Mouse (Mus musculus): Measurements from ENCODE around the gene Tbx21.

The Tbx21 gene

DNA sequence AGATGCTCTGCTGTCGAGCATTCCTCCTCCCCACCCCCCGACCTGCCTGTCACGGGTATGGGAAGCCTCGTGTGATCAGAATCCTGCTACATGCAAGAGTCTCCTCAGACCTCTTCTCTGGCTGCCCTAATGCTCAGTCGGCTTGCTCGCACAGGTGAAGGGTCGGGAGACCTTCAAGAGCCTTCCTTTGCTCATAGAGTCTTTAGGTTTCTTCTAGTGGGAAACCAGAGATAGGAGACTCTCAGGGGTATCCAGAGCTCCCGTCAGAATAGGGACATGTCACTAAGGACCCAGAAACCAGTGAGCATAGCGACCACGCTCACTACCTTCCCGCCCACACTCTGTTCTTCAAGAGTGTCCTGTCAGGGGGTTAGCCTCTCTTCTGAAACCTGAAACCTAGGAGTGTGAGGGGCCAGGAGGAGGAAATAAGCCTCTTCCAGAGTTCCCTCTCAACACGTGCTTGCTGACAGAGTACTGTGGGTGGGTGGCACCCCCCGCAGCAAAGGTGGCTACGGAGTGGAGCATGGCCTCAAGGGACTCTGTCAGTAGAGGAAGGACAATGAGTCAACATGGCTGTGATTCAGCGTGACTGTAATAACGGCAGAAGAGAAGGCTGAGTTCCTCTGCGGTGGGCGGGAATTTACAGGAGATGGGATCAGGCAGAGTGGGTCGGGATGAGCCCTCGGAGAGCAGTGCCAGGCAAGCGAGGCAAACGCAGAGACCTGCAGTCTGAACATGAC, 31.6 kb downstream of the Tbx21 start:
- DNase-seq (ENCODE audit: low read depth, low spot score): no peak

- no peak for DNase-seq (ENCODE audit: low read depth, low spot score)
Observed at GRCm38 (mm10) chr11:97082977-97083376, 32.2 kb downstream of the Tbx21 start.

GRCm38 (mm10) chr11:97080291-97080690, 34.8 kb downstream of the Tbx21 start:
- DNase-seq (ENCODE audit: low read depth, low spot score): no peak

DNA sequence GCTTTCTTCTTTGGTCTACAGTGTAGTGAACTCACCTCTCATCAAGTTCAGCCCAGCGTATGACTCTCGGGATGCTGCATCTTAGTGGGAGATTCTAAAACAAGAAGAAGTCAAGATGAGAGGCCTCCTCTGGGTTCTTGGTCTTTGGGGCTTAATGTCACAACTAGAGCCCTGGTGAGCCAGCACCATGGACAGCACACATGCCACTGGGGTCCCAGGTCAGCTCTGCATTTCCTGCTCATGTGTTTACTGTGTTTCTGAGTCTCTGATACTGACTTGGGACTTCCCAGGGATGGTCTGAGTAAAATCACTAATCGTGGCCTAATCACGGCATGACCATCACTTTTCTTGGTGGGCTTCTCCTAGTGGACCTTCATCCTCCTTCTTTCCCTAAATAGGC, 36.4 kb downstream of the Tbx21 start:
- DNase-seq (ENCODE audit: low read depth, low spot score): no peak

GRCm38 (mm10) chr11:97074235-97074634, 40.9 kb downstream of the Tbx21 start:
- DNase-seq (ENCODE audit: low read depth, low spot score): no peak

DNA sequence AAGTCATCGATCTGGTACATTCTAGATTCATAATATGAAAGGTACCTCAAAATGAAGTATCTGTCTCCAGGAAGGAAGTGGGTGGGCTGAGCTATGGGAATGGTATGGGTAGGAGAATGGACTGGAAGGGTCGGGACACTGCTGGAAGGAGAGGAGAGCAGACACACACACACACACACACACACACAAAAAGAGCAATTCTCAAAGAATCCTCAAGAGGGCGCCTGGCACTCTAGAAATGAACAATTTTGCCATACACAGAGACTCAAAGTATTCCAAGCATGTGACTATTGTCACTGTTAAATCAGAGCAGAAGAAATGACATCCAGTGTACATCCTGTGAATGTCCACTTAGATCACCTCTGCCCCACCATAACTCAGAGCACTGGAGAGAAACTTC, 42.6 kb downstream of the Tbx21 start:
- no peak for DNase-seq (ENCODE audit: low read depth, low spot score)

- no peak for DNase-seq (ENCODE audit: low read depth, low spot score)
Observed at GRCm38 (mm10) chr11:97071129-97071528, 44.0 kb downstream of the Tbx21 start.

DNA sequence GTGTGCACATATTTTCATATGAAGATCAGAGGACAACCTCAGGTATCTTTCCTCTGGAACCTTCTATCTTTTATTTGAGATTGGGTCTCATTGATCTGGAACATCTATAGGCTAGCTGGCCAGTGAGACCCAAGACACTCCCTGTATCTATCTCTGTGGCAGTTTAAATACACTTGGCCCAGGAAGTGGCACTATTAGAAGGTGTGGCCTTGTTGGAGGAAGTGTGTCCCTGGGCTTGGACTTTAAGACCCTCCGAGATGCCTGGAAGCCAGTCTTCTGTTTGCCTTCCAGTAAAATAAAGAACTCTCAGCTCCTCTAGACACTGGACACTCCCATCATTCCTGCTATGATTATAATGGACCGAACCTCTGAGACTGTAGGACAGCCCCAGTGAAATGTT, 45.4 kb downstream of the Tbx21 start:
- no peak for DNase-seq (ENCODE audit: low read depth, low spot score)

- no peak for DNase-seq (ENCODE audit: low read depth, low spot score)
Observed at GRCm38 (mm10) chr11:97069333-97069732, 45.8 kb downstream of the Tbx21 start.

GRCm38 (mm10) chr11:97066656-97067360, 48.3 kb downstream of the Tbx21 start:
- DNase-seq (ENCODE audit: low read depth, low spot score): peak; percentile 89

GRCm38 (mm10) chr11:97065538-97066295, 49.4 kb downstream of the Tbx21 start:
- no peak for DNase-seq (ENCODE audit: low read depth, low spot score)

- no peak for DNase-seq (ENCODE audit: low read depth, low spot score)
Observed at GRCm38 (mm10) chr11:97063921-97064295, 51.2 kb downstream of the Tbx21 start.

- no peak for DNase-seq (ENCODE audit: low read depth, low spot score)
Observed at GRCm38 (mm10) chr11:97063274-97063920, 51.7 kb downstream of the Tbx21 start.

DNA sequence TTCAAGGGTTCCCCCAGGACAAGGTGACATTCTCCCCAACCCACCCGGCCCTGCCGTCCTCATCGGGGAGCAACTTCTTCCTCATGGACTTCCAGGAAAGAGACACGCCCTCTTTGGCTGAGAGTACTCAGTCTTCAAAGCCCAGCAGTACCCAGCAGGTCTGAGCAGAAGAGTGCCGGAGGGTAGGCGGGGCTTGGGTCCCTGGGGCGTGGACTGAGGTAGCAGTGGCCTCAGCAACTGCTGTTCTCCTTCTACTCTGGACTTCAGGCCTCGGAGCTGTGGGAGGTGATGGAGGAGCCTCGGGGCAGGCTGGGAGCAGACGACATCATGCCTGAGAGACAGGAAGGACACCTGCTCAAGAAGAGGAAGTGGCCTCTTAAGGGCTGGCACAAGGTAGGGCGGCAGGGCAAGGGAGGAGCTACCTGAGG, 62.9 kb downstream of the Tbx21 start:
- DNase-seq (ENCODE audit: low read depth, low spot score): no peak

GRCm38 (mm10) chr11:97050944-97051586, 64.1 kb downstream of the Tbx21 start:
- no peak for DNase-seq (ENCODE audit: low read depth, low spot score)

DNA sequence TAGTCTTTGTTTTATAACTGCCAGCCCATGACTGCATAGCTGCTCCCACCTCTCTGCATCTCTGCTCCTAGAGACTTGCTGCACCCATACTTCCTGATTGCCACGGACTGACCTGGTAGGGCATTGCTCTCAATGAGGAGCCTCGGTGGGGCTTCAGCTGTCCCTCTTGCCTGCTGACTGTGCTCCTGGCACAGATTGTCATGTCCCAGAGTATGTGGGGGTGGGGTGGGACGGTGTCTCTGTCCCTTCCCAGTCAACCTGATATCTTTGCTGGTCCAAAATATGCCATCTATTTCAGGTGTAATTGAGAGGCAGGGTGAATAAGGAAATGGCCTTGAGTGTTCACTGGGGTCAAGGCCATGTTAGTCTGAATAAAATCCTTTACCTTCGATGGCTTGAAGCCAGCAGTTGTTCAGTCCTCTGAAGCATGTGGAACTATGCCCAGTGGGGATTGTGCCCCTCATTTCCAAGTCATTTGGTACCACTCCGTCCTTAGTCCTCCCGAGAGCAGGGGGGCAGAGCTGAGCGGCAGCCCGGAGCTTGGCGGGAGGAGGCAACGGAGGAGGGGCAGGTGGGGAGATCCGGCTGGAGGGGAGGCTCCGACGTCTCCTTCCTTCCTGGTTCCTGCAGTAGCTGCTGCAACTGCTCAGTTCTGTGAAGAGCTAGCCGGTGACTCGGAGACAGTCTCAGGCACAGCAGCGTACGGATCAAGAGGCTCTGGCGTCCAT, 64.8 kb downstream of the Tbx21 start, which contains the start of gene Osbpl7:
Osbpl7 (plus strand) TSS at position 413 of the 728 bp plus-strand sequence.
- no peak for DNase-seq (ENCODE audit: low read depth, low spot score)

GRCm38 (mm10) chr11:97049492-97050085, 65.5 kb downstream of the Tbx21 start:
- DNase-seq (ENCODE audit: low read depth, low spot score): no peak

- DNase-seq (ENCODE audit: low read depth, low spot score): no peak
Observed at GRCm38 (mm10) chr11:97048090-97048650, 67.0 kb downstream of the Tbx21 start.

Measured in WW6 (cell line).